Mouse (Mus musculus) right cerebral cortex, postnatal 25 days (tissue): ENCODE data around the gene Vwc2.

Experiments used
- DNase-seq: peaks from one replicate; pipeline ENCODE4 v3.0.0; 2022

The Vwc2 gene

GRCm38 (mm10) chr11:11257348-11257747 lies 143.3 kb downstream of the Vwc2 start:
- no peak for DNase-seq

- no peak for DNase-seq
Measured at GRCm38 (mm10) chr11:11280128-11280527, 166.1 kb downstream of the Vwc2 start.

- no peak for DNase-seq
Measured at GRCm38 (mm10) chr11:11283512-11283911, 169.5 kb downstream of the Vwc2 start.
